Mouse (Mus musculus): Measurements from ENCODE around the gene Phlda3.

The Phlda3 gene

DNA sequence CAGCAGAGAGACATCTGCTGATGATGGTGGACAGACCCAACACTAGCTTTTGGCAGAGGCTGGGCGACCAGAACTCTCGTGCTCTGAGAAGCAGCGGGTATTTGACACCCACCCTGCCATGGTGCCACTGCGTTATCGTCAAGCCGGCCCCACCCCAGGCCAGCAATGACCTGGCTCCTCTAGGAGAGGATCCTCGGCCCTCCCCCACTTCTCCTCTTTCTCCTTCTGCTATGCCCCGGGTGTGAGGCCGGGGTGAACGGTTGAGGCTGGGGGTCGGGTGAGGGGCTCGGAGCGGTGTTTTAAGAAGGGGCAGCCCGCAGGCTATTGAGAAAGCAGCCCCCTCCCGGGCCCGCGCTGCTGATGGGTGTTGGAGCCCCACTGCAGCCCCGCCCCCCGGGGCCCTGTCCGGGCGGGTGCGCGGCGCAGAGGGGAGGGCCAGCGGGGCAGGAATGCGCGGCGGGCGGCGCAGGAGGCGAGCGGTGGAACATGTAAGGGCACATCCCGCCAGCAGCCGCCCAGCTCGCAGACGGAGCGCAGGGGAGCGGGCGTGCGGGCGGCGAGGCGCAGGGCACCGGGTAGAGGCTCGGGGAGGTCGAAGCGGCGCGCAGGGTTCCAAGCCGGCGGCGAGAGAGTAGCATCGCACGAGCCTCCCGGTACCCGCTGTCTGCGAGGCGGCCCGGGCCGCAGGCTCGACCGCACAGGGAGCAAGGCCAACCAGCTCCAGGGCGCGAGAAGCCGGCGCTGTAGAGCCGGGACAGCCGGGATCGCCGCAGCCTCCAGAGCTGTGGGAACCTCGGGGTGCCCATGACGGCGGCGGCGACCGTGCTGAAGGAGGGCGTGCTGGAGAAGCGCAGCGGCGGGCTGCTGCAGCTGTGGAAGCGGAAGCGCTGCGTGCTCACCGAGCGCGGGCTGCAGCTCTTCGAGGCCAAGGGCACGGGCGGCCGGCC, at the start of gene Phlda3:
Phlda3 (plus strand) TSS at position 475 of the 947 bp plus-strand sequence.
- peak; percentile 60 for DNase-seq

DNA sequence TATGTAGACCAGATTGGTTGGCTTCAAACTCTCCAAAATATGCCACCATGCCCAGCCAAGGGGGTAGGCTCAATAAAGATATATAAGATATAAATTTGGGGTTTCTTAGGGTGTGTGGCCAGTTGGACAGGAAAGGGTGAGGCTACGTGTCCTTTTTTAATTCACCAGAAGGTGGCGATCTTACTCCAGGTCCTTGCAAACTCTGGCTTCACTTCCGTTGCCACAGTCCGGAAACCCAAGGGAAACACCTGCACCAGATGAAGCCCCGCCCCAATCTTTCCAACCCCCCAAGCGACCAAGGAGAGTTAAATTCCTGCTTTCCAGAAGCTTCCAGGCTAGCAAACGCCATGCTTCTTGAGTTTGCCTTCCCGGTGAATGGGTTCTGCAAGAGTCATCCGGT, 46.4 kb upstream of the Phlda3 start:
- no peak for DNase-seq

DNA sequence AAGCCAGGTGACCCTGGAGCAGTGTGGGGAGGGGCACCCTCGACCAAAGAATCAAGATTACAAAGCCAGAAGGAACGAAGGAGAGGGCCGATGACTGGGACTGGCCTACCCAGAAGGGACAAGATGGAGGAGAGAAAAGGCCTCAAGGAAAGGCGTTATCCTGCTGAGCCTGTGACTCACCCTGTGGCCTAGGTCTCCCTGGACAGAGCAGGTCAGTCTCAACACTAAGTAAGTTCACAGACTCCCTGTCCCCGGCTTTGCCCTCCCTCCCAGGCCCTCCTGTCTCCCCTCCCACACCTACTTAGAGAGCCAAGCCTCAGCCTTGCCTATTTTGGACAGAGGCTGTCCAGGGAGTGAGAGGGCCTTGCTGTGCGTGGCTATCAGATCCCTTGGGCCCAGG, 45.9 kb upstream of the Phlda3 start, which contains the start of gene Csrp1:
Csrp1 (plus strand) TSS at position 79 of the 400 bp plus-strand sequence.
- no peak for DNase-seq

DNA sequence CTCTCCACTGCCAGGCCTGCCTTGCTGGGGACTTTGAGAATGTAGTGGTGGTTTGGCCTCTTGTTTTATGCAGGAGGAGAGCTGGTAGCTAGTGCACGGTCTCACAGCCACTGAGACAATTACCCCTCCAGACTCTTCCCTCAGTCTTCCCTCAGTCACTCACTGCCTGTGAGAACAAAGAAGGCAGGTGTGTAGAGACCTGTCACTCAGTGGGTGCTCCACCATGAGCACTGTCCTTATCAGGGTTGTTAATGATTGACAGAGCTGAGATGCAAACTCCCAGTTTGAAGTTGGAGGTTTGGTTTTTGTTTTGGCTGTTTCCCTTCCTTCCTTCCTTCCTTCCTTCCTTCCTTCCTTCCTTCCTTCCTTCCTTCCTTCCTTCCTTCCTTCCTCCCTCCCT, 42.9 kb upstream of the Phlda3 start:
- no peak for DNase-seq

DNA sequence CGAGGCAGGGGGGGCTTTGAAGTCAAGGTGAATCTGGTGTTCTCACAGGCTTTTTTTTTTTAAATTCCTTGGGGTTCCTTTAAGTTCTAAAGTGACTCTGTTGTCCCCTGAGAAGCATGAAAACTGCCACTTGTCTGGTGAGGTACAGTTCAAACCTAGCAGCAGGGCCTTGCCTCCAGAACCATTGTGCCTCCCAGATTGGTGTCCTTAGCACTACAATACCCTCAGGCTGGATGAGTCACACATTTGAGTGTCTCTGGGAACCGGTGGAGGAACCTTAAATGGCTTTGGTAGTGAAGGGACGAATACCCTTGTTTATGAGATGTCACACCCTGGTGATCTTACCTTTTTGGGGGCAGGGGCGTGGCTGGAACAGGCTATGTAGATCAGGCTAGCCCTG, 41.8 kb upstream of the Phlda3 start:
- no peak for DNase-seq

DNA sequence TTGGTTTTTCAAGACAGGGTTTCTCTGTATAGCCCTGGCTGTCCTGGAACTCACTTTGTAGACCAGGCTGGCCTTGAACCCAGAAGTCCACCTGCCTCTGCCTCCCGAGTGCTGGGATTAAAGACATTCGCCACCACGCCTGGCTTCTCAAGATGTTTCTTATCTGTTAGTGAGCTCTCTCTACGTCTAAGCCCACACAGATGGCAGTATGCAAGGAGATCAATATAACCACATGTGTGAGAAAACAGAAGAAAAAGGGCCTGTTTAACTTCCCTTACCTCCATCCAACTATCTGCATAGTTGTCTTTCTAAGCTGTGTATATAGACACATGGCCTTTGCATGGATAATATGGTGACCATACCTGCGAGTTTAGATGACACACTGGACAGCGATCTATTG, 40.6 kb upstream of the Phlda3 start:
- no peak for DNase-seq

DNA sequence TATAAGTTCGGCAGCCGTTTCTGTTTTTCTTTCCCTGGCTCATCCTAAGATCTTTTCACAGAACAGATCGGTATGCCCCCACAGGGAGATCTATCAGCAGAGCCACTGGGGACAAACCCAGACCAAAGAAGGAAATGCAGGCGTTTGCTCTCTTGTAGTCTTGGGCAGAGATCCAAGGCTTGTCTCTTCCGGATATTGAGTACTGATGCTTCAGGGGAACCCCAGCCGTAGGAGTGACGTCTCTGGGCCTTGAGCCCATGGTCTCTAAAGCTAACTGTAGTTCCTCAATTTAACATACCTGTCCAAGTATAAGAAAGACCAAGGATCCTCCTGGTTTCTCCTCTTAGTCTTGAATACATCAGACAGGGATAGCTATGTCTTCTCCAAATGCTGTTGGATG, 40.0 kb upstream of the Phlda3 start:
- DNase-seq = no peak

DNA sequence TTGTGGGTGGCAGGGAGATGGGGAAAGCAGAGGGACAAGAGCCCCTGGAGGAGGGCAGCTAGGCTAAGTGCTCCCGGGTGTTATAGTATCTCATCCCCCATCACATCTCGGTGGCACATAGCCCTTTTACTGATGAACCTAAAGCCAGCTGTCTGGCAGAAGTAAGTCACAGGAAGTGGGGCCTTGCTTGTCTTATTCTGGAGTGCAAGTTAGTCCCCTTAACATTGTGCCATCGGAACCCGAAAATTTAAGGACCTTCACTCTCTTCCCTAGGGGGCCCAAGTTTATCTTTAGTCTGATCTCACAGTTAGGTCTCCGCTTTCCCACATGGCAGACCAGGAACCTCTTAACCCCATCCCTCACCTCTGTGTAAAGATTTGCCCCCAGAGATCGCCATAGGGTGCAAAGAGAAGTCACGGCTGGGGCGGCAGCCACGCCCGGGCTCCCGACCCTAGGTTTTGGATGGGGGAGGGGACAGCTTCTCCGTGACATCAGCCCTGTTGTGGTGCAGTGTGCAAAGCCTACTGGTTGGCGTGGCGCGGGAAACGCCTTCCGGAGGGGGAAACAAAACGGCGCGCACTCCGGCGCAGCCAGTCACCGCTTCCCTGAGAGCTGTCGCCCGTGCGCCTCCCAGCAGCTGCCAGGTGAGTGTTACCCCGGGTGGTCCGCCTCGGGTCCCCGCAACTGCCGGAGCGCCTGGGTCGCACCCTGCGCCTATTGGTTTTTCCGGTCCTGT, 37.1 kb upstream of the Phlda3 start:
- DNase-seq = peak; percentile 84

DNA sequence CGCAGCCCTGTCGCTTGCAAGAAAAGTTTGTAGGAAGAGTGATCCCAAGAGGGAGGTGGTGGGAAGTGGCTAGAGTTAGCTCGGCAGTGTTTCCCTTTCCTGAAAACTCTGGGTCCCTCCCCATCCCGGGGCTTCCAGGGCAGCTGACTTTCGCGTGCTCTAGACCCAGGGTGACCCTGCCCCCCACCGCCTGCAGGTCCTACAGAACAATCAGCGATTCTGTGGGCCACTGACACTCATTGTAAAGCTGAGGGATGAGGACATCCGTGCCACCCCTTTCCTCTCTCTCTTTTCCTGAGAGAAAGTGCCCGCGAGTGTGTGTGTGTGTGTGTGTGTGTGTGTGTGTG, 36.6 kb upstream of the Phlda3 start:
- DNase-seq = no peak

DNA sequence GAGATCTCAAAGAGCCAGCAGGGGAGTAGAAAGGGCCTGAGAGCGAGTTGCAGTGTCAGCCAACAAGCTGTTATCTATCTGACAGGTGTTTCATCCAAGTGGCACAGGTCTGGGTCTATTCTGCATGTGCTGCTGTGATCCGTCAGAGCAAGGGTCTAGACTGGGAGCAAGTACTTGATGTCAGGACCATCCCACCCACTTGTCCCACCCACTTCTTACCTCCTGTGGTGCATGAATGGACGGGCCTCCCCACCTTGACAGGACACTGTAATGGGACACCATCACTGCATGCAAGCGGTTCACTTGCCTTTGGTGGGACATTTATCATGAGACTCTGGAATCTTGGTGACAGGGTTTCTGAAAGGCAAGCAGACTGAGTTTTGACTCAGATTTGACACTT, 36.1 kb upstream of the Phlda3 start:
- DNase-seq = no peak

DNA sequence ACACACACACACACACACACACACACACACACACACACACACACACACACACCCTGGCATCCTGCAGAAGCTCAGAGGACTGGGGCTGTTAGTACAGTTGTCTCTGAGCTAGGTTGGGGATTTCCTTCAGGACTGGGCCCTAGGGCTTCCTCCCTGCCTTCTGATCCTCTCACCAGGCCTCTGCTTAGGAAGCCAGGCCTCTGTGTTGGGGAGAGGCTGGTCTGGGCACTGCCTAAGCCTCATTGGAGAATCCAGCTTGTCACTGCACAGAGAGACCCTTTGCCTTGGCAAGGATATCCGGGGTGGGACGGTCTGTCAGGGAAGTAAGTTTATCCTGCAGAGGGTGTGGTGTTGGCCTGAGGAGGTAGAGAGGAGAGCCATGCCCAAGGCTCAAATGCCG, 35.6 kb upstream of the Phlda3 start:
- DNase-seq = no peak

DNA sequence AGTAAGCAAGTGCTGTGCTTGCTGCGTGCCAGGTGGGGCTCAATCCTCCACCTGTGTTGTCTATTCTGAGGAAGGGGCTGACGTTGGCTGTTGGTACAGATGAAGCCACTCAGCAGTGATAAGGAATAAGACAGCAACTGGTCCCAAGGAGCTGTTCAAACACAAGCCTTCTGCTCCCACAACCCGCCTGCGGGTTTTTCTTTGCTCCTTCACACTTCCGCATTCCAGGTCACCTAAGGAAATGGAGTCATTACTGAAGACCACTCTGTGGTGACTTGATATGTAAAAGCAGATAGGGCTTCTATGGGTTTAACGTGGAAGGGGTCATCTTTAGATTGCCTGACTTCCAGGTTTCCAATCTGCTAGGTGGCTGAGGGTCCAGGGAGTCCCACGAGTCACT, 34.5 kb upstream of the Phlda3 start:
- DNase-seq = no peak

DNA sequence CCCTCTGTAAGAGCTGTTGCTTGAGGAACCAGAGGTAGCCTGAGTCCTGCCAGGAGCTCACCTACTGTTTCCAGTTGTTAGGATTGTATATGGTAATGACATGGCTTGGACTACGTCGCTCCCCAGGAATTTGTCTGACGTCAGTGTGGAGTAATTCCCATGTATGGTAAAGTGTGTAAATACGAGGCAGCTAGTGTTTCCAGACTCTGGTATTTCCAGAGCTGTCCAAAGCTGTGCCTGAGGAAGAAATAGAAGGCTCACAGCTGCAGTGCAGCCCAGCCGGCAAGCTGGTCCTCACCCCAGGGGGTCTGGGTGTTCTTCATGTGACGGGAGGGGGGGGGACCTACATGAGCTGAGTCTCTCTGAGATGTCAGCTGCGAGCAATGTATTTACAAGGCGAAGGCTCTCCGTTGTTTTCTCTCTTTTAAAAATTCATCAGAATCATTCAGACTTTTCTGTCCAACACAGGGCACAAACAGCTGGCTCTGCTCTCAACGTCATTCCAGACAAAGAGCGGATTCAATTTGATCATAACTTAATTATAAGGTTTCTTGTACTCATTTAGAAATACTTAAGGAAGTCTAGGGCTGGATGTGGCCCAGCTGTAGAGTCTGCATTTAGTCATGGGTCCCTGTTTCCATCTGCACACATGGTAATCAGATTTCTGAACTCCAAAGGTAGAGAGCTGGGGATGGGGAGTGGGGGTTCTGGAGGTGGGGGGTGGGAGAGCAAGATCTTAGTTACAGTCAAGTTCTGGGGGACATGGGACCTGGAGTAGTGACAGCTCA, 33.8 kb upstream of the Phlda3 start:
- no peak for DNase-seq

DNA sequence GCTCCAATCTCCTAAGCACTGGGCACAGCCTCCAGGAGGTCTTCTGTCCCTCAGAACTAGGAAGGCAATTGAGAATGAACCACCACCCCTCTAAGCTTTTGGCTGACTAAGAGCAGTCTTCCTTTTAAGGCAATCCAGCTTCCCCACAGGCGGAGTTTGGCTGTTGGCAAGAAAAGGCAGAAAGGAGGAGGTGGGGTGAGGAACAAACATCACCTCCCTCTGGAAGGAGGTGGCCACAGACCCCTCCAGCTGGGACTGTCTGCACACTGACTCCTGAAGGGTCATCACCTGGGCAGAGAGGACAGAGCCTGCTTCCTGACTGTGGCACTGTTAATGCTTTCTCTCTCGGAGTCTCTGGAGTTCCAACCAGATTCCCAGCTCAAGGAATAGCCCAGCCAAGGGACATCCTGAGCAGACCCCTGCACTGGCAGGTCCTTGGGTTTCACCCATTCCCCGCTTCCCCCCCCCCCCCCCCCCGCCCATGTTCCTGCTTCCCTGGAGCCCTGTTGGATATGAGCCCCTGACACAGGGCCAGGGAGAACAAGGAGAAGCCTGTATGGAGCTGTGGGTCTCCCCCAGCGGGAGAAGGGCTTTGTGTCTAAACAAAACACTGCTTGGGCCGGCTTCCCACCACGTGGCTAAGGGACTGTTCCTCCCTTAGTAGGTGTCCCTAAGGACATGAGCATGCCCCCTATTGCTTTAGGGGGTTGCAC, 31.5 kb upstream of the Phlda3 start:
- DNase-seq = peak; percentile 47

DNA sequence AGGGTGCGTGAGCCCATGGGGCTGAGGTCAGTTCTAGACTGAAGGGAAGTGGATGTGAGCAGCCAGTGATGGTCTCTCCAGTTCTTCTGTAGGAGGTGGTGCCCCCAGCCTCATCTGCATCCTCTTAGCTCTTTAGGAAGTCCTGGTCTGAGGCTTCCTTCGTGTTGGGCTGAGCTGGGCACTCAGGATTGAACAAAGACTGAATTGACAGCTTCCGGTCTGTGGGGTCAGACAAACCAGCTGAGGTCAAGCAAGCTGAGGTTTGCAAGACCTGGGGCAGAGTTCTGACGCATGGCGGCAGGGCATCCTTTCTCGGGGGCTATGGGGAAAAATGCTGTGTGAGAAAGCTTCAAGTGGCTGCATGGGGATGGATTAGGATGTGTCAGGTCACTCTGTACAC, 30.5 kb upstream of the Phlda3 start:
- no peak for DNase-seq

DNA sequence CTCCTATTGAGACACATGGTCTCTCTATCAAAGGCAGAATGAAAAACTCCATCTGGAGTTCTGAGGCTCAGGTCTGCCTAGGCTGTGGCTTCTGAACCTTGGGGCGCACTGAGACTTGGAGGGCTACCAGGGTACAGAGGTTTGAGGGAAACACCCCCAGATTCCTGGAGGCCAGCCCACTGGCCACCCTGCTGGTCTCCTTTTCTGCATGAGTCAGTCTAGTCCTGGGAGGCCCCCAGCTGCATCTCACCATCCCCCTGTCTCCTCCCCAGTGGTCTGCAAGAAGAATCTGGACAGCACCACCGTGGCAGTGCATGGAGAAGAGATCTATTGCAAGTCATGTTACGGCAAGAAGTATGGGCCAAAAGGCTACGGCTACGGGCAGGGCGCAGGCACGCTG, 20.9 kb upstream of the Phlda3 start:
- DNase-seq = no peak

DNA sequence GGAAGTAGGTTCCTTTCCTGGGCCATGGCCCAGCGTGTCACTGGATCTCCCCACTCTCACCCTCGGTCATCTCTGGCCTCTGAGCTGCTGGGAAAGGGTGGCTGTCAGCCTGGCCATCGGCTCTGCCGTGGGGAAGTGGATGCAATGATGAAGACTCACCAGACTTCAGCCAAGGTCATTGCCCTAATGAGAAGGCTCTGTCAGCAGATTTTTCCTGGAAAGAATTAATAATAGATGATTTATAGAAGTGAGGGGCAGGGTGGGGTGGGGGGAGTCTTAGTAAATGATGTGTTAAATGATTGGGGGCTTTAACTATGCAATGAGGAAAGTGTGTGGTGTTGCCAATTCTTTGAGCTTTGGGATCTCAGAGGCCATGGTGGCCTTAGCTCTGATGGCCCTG, 19.7 kb upstream of the Phlda3 start:
- no peak for DNase-seq

DNA sequence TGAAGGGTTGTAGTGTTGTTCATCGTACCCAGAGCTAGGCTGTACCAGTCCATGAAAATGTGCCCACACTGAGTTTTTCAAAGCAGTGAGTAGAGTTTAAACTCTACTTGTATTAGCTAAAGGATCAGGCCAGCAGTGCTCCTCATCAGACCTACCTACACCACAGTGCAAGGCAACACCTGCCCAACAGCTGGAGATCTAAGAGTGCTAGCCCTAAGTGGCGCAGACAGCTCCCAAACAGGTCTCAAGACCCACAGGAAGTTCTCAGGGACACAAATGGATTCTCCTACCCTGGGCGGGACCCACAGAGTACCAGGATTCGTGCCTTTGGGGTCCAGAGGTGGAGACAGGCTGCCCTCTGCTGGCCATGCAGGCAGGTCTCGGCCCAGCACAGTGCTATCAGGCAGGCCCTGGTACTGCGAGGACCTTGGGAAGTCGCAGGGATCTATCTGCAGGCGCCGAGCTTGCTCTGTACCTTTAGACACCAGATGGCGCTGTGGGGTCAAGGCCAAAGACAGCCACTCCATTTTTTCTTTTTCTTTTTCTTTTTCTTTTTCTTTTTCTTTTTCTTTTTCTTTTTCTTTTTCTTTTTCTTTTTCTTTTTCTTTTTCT, 13.1 kb upstream of the Phlda3 start:
- DNase-seq = peak; percentile 85

DNA sequence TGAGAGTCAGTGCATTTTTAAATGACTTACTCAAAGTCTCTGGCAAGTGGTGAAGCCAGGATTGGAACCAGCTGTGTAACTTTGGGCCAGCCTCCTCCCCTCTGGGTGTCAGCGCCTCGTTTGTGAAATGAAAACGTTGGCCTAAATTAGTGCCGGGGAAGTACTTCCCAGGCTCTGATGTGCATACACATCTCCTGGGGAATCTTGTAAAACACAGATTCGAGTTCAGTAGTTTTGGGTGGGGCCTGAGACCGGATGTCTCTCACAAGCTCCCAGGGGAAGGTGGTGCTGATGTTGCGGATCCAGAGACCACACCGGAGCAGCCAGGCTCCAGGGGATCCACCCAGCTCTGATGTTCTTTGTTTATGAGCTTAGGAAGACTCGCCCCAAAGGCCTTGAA, 10.6 kb upstream of the Phlda3 start:
- no peak for DNase-seq

DNA sequence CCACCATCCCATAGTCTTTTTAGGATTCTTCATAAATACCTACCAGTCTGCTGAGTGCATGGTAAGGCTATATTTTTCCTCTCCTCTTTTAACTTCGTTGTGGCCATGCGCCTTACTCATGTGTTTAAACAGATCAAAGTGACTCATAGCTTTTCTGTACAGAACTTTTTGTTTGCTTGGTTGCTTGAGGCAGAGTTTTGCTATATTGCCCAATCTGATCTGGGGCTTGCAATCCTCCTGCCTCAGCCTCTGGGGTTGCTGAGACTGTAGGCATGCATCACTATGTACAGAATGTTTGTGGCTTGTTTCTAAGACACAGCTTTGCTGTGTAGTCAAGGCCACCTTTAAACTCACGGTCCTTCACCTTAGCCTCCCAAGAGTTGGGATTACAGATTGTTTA, 10.0 kb upstream of the Phlda3 start:
- no peak for DNase-seq

DNA sequence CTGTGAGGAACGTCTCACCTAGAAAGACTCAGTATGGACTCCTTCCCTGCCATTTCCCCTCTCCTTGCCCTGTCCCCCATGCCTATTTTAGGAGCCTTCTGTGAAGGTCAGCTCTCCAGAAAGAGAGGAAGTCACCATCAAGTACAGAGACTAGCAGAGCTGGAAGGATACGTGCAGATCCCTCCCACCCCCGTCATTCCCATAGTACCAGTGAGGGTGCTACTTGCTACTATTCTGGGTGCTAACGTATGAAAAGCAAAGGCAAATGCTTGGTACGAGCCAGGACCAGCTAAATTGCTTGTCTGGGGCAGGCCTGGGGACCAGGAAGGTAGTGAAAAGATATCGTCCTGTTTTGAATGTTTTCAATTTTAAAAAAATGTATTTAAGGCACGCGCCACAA, 8.6 kb upstream of the Phlda3 start:
- DNase-seq = no peak

DNA sequence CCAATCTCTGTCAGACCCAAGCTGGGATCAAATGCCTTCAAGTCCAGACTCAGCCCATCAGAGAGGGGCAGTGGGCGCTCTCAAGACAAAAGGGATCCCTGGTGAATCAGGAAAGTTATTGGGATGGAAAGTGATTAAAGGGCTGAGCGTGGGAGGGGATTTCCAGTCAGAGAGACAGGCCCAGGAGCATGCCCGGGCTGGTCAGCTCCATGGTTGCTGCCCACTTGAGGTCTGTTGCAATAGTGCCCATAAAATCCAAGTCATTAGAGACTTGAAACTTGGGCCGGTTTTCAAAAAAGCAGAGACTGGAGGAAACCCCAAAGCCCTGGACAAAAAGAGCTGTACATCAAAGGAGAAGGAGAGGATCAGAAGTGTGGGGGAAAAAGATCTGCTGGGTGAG, 6.2 kb upstream of the Phlda3 start:
- DNase-seq = no peak
